Mouse (Mus musculus) Patski (cell line): ENCODE measurements around the gene Ankrd2. TPM values are rescaled to one million over a fixed set of nuclear protein-coding genes. Genes with fewer than 3 reads are reported as not detected.

Experiments
- ATAC-seq: fragments of 100-300 bp; one replicate; pipeline ENCODE4 v1.8.0; 2021
- CTCF ChIA-PET: fragments of 350-600 bp; sonication (Branson Sonifier 250); formaldehyde crosslinking; loops from one replicate; lab custom pipeline; 2022; ENCODE audit warnings: inconsistent platforms; lab: Charles Lee
- POLR2A ChIA-PET: fragments of 350-600 bp; sonication (Branson Sonifier 250); formaldehyde crosslinking; loops from one replicate; lab custom pipeline; 2022; ENCODE audit warnings: antibody characterized with exemption, inconsistent platforms; lab: Charles Lee
- DNase-seq: peaks from one replicate; pipeline ENCODE4 v3.0.0-alpha.2; 2011; ENCODE audit warnings: low read depth, low spot score
- H3K27me3 ChIP-seq: fragments of 371-371 bp; one replicate; pipeline ENCODE4 v1.5.1; 2021
- CTCF ChIP-seq: fragments of 100-300 bp; IDR thresholded peaks from one replicate; pipeline ENCODE4 v1.5.1; 2021
- in situ Hi-C: fragments of 300-500 bp; cut with MboI; formaldehyde crosslinking; loops from 3 replicates; pipeline ENCODE4 v1.11.1; 2018; ENCODE audit warnings: low pct_unique_long_range_greater_than_20kb, mixed read lengths
- polyA plus RNA-seq: library from polyadenylated mRNA; unstranded; gene quantifications from one replicate; pipeline ENCODE4 v1.2.3, GENCODE M21; 2021

Ankrd2 gene
- polyA plus RNA-seq, 1 experiment from 2014 or later, result 0.83 TPM

- TF ChIP-seq CTCF, result no peak
- ChIA-PET POLR2A (no interaction called here), CTCF (interaction anchor here (1.7 kb wide), 1 partner anchor 16 kb away, joined by 5 read pairs; no protein-coding TSS in a partner anchor)
- no peak for ATAC-seq
- DNase-seq, result no peak
- H3K27me3 ChIP-seq, result no peaks in the 10 kb centered on the region
- in situ Hi-C loops, result no loop called here
These were observed 25.4 kb upstream of the Ankrd2 start for GRCm38 (mm10) chr19:42010436-42010835.

- H3K27me3 ChIP-seq, result no peaks in the 10 kb centered on the region
- ATAC-seq (no peak), DNase-seq (no peak)
- in situ Hi-C loops, result no loop called here
- no peak for TF ChIP-seq CTCF
- ChIA-PET CTCF (interaction anchor here (1.7 kb wide), 1 partner anchor 15 kb away, joined by 5 read pairs; no protein-coding TSS in a partner anchor), POLR2A (no interaction called here)
These were observed 24.7 kb upstream of the Ankrd2 start for GRCm38 (mm10) chr19:42011123-42011522.

GRCm38 (mm10) chr19:42014231-42014825 is 21.5 kb upstream of the Ankrd2 start:
- in situ Hi-C loops, result no loop called here
- no peak for ATAC-seq

GRCm38 (mm10) chr19:42015001-42015400 is 20.8 kb upstream of the Ankrd2 start:
- POLR2A ChIA-PET, result interaction anchor here (0.9 to 2.7 kb wide), 3 partner anchors 9 to 32 kb away, joined by 3 to 15 read pairs (median 8); partner anchors contain the start of gene Ubtd1
- ATAC-seq (no peak), DNase-seq (no peak)
- in situ Hi-C loops, result no loop called here
- H3K27me3 ChIP-seq, result no peaks in the 10 kb centered on the region
- CTCF ChIA-PET, result interaction anchor here (1.2 to 3.6 kb wide), 5 partner anchors 11 to 36 kb away, joined by 4 to 13 read pairs (median 8); partner anchors contain the start of genes Ankrd2 and Hoga1
- TF ChIP-seq CTCF, result no peak

More at GRCm38 (mm10) chr19:42014231-42014825, 21.5 kb upstream of the Ankrd2 start:
- POLR2A ChIA-PET, result interaction anchor here (0.8 to 0.9 kb wide), 2 partner anchors 12 to 26 kb away, joined by 3 to 5 read pairs; no protein-coding TSS in a partner anchor
- TF ChIP-seq CTCF, result no peak
- H3K27me3 ChIP-seq, result no peaks in the 10 kb centered on the region
- CTCF ChIA-PET, result interaction anchor here (2.2 to 3.6 kb wide), 3 partner anchors 12 to 25 kb away, joined by 8 to 13 read pairs (median 13); partner anchors contain the start of gene Ankrd2
- DNase-seq, result no peak

- no peaks in the 10 kb centered on the region for H3K27me3 ChIP-seq
- ChIA-PET CTCF (interaction anchor here (0.9 to 3.6 kb wide), 8 partner anchors 9 to 37 kb away, joined by 3 to 17 read pairs (median 4); partner anchors contain the start of gene Ankrd2), POLR2A (interaction anchor here (1.0 to 2.7 kb wide), 4 partner anchors 10 to 34 kb away, joined by 3 to 15 read pairs (median 6); partner anchors contain the start of gene Ubtd1)
- TF ChIP-seq CTCF, result no peak
- DNase-seq, result no peak
- ATAC-seq, result no peak
- in situ Hi-C loops, result no loop called here
These were observed 19.5 kb upstream of the Ankrd2 start for GRCm38 (mm10) chr19:42016251-42016650.

GRCm38 (mm10) chr19:42016840-42017239 is 19.0 kb upstream of the Ankrd2 start:
- no peak for TF ChIP-seq CTCF
- ATAC-seq (peak; percentile 82), DNase-seq (peak; percentile 91)
- CTCF ChIA-PET, result interaction anchor here (0.7 to 3.3 kb wide), 9 partner anchors 9 to 38 kb away, joined by 3 to 17 read pairs (median 4); no protein-coding TSS in a partner anchor
- no peaks in the 10 kb centered on the region for H3K27me3 ChIP-seq
- in situ Hi-C loops, result no loop called here
- POLR2A ChIA-PET, result interaction anchor here (0.7 to 2.7 kb wide), 7 partner anchors 8 to 78 kb away, joined by 3 to 15 read pairs (median 4); partner anchors contain the start of genes Hoga1 and Ubtd1

GRCm38 (mm10) chr19:42017399-42018247 is 18.2 kb upstream of the Ankrd2 start:
- CTCF ChIA-PET, result interaction anchor here (0.7 to 3.3 kb wide), 7 partner anchors 9 to 39 kb away, joined by 3 to 17 read pairs (median 4); no protein-coding TSS in a partner anchor
- TF ChIP-seq CTCF, result no peak
- POLR2A ChIA-PET, result interaction anchor here (0.7 to 2.7 kb wide), 5 partner anchors 12 to 79 kb away, joined by 3 to 15 read pairs (median 4); partner anchors contain the start of genes Hoga1 and Ubtd1
- H3K27me3 ChIP-seq, result no peaks in the 10 kb centered on the region
- DNase-seq, result no peak
- in situ Hi-C loops, result no loop called here
- ATAC-seq, result peak; percentile 29

GRCm38 (mm10) chr19:42019011-42019522 is 16.7 kb upstream of the Ankrd2 start:
- no peak for ATAC-seq
- CTCF ChIA-PET, result interaction anchor here (2.1 to 3.2 kb wide), 3 partner anchors 8 to 37 kb away, joined by 6 to 17 read pairs (median 9); partner anchors contain the start of genes Ankrd2 and Ubtd1
- no peak for DNase-seq
- in situ Hi-C loops, result no loop called here
- no peaks in the 10 kb centered on the region for H3K27me3 ChIP-seq
- TF ChIP-seq CTCF, result no peak
- POLR2A ChIA-PET, result interaction anchor here (0.6 to 0.7 kb wide), 2 partner anchors 11 to 72 kb away, joined by 3 to 4 read pairs; no protein-coding TSS in a partner anchor

- ChIA-PET POLR2A (interaction anchor here (0.7 to 1.4 kb wide), 2 partner anchors 26 to 33 kb away, joined by 3 to 4 read pairs; no protein-coding TSS in a partner anchor), CTCF (interaction anchor here (1.0 to 1.9 kb wide), 6 partner anchors 13 to 69 kb away, joined by 3 to 8 read pairs (median 4); partner anchors contain the start of gene Ankrd2)
- ATAC-seq (no peak), DNase-seq (no peak)
- TF ChIP-seq CTCF, result no peak
- no peaks in the 10 kb centered on the region for H3K27me3 ChIP-seq
- in situ Hi-C loops, result no loop called here
These were observed 13.9 kb upstream of the Ankrd2 start for GRCm38 (mm10) chr19:42021681-42022541.
